Mouse (Mus musculus) kidney, embryonic 15.5 days (tissue): ENCODE measurements around the gene Coq2. TPM values are rescaled to one million over a fixed set of nuclear protein-coding genes. Genes with fewer than 3 reads are reported as not detected.
A peak's percentile ranks its signal among the peaks of the same experiment; 100 is the strongest.

Source experiments
- ATAC-seq: fragments of 200-750 bp; cut with Nextera tagmentation; replicated peaks from 2 replicates; pipeline ENCODE4 v1.8.0; 2017; ENCODE audit warnings: moderate TSS enrichment; ENCODE audit not compliant: low FRiP score
- H3K27ac ChIP-seq: fragments of 300-500 bp; sonication (generic); 2 replicates; pipeline ENCODE4 v1.5.1; 2015; ENCODE audit warnings: mild to moderate bottlenecking, inconsistent platforms
- H3K27me3 ChIP-seq: fragments of 300-500 bp; sonication (generic); 2 replicates; pipeline ENCODE4 v1.6.1; 2015; ENCODE audit warnings: inconsistent platforms
- H3K36me3 ChIP-seq: fragments of 300-500 bp; sonication (generic); 2 replicates; pipeline ENCODE4 v1.6.1; 2015; ENCODE audit warnings: inconsistent platforms
- H3K4me1 ChIP-seq: fragments of 300-500 bp; sonication (generic); 2 replicates; pipeline ENCODE4 v1.6.1; 2015; ENCODE audit warnings: inconsistent platforms
- H3K4me2 ChIP-seq: fragments of 300-500 bp; sonication (generic); 2 replicates; pipeline ENCODE4 v1.6.1; 2015; ENCODE audit warnings: moderate library complexity, mild to moderate bottlenecking, inconsistent platforms
- H3K4me3 ChIP-seq: fragments of 300-500 bp; sonication (generic); replicated peaks from 2 replicates; pipeline ENCODE4 v1.5.1; 2015; ENCODE audit warnings: mild to moderate bottlenecking, inconsistent platforms
- H3K9ac ChIP-seq: fragments of 300-500 bp; sonication (generic); 2 replicates; pipeline ENCODE4 v1.6.1; 2015; ENCODE audit warnings: mild to moderate bottlenecking, inconsistent platforms
- H3K9me3 ChIP-seq: fragments of 300-500 bp; sonication (generic); replicated peaks from 2 replicates; pipeline ENCODE4 v1.6.1; 2016; ENCODE audit warnings: inconsistent platforms
- WGBS: fragments of 180-500 bp; shearing (Covaris S2); methylation state at CpG from one replicate; pipeline ENCODE4 v1.1.7; 2015; ENCODE audit warnings: mixed read lengths; 5-methylcytosine and 5-hydroxymethylcytosine counted together
- polyA plus RNA-seq: library from polyadenylated mRNA; unstranded; fragments of >200 nt; fragmentation: Nextera tagmentation; extraction: Ambion mirVana; gene quantifications from 2 replicates; pipeline ENCODE4 v1.2.1, GENCODE M21; 2015

Gene Coq2
- polyA plus RNA-seq, 1 experiment from 2014 or later, result 62.5 TPM

DNA sequence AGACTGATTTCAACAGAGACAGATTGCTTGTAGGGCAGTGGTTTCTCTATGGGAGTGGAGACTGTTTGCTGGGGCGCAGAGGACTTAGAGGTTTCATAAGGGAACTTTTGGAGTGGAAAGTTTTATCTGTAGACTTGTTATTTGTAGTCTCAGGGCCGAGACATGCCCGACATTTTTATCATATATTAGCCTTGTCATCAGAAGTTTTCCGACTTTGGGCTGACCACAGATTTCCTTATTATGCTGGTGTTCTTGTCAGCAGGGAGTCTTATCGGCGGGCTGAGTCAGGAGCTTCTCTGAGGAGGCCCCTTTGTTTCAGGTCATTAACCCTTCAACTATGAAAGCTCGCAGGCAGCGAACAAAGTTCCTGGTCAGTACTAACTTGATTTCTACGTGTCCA, 67.1 kb downstream of the Coq2 start:
- WGBS, result 72% methylated on average over 9 of the region's 9 CpGs
- no peak for ATAC-seq

GRCm38 (mm10) chr5:100607090-100607762, 67.7 kb downstream of the Coq2 start:
- Histone ChIP-seq H3K4me2 (no peak overlapping the region), H3K4me3 (no peak overlapping the region), H3K27ac (peak overlapping the region; percentile 87), H3K27me3 (no peaks in the 10 kb centered on the region), H3K36me3 (no peaks in the 10 kb centered on the region), H3K4me1 (peaks cover 11% of the 10 kb centered on the region), H3K9ac (no peak overlapping the region), H3K9me3 (no peaks in the 10 kb centered on the region)
- ATAC-seq, result peak; percentile 66
- 55% methylated on average over 4 of the region's 4 CpGs for WGBS

More for the DNA sequence above, 67.1 kb downstream of the Coq2 start:
- Histone ChIP-seq H3K9me3 (no peaks in the 10 kb centered on the region), H3K4me1 (peaks cover 11% of the 10 kb centered on the region), H3K9ac (no peak overlapping the region), H3K4me2 (no peak overlapping the region), H3K27me3 (no peaks in the 10 kb centered on the region), H3K36me3 (no peaks in the 10 kb centered on the region), H3K4me3 (no peak overlapping the region), H3K27ac (0 out of 2 replicates have a peak overlapping the region, but pooled peaks have one; percentile 87)

- ATAC-seq, result peak; percentile 90
- 44% methylated on average over 9 of the region's 9 CpGs for WGBS
- no peaks in the 10 kb centered on the region for H3K27me3 ChIP-seq
- H3K4me2 ChIP-seq, result peak overlapping the region; percentile 31; the same call in 1 of the 2 replicates
- peak overlapping the region; percentile 87 for H3K27ac ChIP-seq
- no peaks in the 10 kb centered on the region for H3K36me3 ChIP-seq
- H3K9me3 ChIP-seq, result no peaks in the 10 kb centered on the region
- H3K4me3 ChIP-seq, result no peak overlapping the region
- H3K9ac ChIP-seq, result no peak overlapping the region
- peaks cover 11% of the 10 kb centered on the region for H3K4me1 ChIP-seq
Observed at GRCm38 (mm10) chr5:100605828-100606229, 69.1 kb downstream of the Coq2 start.

Other genes starting within 250 kb of the Coq2 start
- 11.7 and 13.3 TPM in 2 replicates for gene Lin54, start 174.5 kb downstream of the Coq2 start, polyA plus RNA-seq
- gene Cops4, start 156.8 kb downstream of the Coq2 start, polyA plus RNA-seq, result 192 and 194 TPM in 2 replicates
- gene Plac8, start 102.9 kb downstream of the Coq2 start, polyA plus RNA-seq, result 89.5 and 101 TPM in 2 replicates
- gene Hpse, start 44.6 kb upstream of the Coq2 start, polyA plus RNA-seq, result 3.3 and 4.2 TPM in 2 replicates
- 14.2 and 15.4 TPM in 2 replicates for gene Helq, start 123.5 kb upstream of the Coq2 start, polyA plus RNA-seq
- gene Mrps18c, start 123.5 kb upstream of the Coq2 start, polyA plus RNA-seq, result 164 and 177 TPM in 2 replicates
- 34.3 and 36.5 TPM in 2 replicates for gene Abraxas1, start 145.8 kb upstream of the Coq2 start, polyA plus RNA-seq
- 1.1 and 1.7 TPM in 2 replicates for gene Gpat3, start 170.6 kb upstream of the Coq2 start, polyA plus RNA-seq